Mouse (Mus musculus) left cerebral cortex, postnatal 25 days (tissue): Measurements from ENCODE around the gene Fam181a. TPM values are rescaled to one million over a fixed set of nuclear protein-coding genes. Genes with fewer than 3 reads are reported as not detected.

Experiments
- DNase-seq, 2 experiments: peaks; one replicate each; pipeline ENCODE4 v3.0.0; 2022; ENCODE audit warnings: low spot score in 2 of 2, mixed read lengths in 1 of 2
- intact Hi-C: fragments of 180-260 bp; cut with DNase I; formaldehyde crosslinking; loops from one replicate; pipeline ENCODE4 v1.15.1; 2025
- total RNA-seq, 2 experiments: library from RNA; stranded (reverse); gene quantifications; 2 replicates each; pipeline ENCODE4 v1.2.3; 2021

Gene Fam181a
- total RNA-seq, 2 experiments from 2014 or later: 1.5 to 2.7 TPM

DNA sequence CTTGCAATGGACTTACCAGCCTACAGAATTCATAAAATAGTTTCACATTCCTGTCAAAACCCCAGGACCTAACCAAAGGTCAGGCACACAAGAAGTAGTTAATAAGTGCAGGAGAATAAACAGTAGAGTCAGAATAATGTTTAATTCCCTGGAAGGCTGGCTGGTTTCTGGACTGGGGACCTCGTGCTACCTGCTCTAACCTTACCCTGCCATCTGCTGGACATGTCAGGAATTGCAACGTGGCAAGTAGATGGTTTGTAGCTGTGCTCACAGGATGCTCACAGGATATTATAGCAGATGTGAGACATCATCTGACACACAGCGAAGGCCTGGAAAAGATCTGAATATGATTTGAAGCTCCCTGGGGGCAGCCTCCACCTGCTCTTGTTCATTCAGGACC is 37.7 kb downstream of the Fam181a start:
- intact Hi-C loops: loop anchor here (1.0 kb wide), 1 partner anchor 23 kb away; no protein-coding TSS in a partner anchor

DNA sequence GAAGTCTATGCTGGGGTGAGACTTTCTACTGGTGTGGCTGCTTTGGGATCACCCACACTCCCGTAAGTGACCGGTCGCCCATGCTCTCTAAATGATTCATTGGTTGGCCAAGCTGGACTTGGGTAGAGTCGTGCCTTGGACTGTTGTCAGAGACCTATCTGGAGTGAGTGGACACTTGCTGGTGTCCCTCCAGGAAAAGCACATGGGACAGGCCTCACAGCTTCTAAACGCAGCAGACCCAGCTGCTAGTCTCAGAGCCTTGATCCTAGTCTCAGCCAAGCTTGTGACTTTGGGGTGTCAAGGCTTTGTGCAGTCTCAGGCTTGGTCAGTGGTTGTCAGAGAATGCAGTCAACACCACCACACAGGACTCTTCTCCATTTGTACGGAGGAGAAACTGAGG is 42.0 kb downstream of the Fam181a start:
- no peak for DNase-seq
- intact Hi-C loops: no loop called here

More for the DNA sequence above, 37.7 kb downstream of the Fam181a start:
- peak; percentile 82 to 90 for DNase-seq

- intact Hi-C loops: no loop called here
Measured at GRCm38 (mm10) chr12:103353538-103353937, 42.8 kb downstream of the Fam181a start.

GRCm38 (mm10) chr12:103355746-103356414 is 45.1 kb downstream of the Fam181a start, which contains the start of gene Asb2:
Gene Asb2, minus strand, starts transcription at chr12:103356001.
- intact Hi-C loops: no loop called here

More at GRCm38 (mm10) chr12:103353538-103353937, 42.8 kb downstream of the Fam181a start:
- DNase-seq: peak in 1 of 2 experiments; percentile 61

GRCm38 (mm10) chr12:103356415-103356748 is 45.6 kb downstream of the Fam181a start:
- intact Hi-C loops: no loop called here
- peak in 1 of 2 experiments; percentile 66 for DNase-seq

More at GRCm38 (mm10) chr12:103355746-103356414, 45.1 kb downstream of the Fam181a start, which contains the start of gene Asb2:
- peak in 1 of 2 experiments; percentile 33 for DNase-seq

GRCm38 (mm10) chr12:103358216-103358615 is 47.4 kb downstream of the Fam181a start:
- peak in 1 of 2 experiments; percentile 63 for DNase-seq

DNA sequence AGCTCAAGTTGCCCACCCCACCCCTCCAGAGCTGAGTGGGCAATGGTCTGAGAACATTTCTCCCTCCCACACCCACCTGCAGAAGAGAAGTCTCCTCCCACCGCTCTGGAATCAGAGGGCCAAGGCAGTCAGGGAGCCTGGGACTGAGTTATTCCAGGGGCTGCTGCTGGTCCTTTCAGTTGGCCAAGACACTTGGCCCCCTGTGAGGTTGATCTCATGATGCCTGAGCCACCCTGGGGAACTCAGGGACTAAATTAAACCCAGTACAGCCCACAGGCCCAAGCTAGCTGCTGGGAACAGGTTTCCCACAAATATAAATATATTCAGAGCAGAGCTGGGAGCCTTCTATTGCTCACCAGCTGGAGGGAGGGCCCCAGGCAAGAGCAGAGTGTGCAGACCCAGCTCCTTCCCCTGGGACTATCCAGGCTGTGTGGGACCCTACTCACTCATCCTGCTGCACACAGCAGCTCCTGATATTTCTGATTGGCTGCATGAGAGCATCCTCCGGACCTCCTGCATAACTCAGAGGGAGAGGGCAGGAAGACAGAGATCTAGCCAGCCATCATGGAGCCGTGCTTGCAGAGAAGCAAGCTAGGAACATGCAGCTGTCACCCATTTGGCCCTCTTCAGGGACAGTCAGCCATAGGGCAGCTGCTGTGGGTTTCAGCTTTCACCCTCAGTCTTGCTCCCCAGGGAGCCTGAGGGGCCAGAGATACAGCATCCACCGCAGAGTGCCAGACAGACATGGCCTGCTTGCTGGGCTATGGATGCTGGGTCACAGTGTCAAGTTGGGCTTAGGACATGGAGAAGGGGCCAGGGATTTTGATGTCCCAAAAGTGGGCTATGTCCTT is 48.4 kb downstream of the Fam181a start:
- intact Hi-C loops: no loop called here
- DNase-seq: peak in 1 of 2 experiments; percentile 68

More at GRCm38 (mm10) chr12:103358216-103358615, 47.4 kb downstream of the Fam181a start:
- intact Hi-C loops: no loop called here

GRCm38 (mm10) chr12:103360812-103361211 is 50.0 kb downstream of the Fam181a start:
- DNase-seq: no peak
- intact Hi-C loops: no loop called here

- intact Hi-C loops: no loop called here
- DNase-seq: no peak
Measured at GRCm38 (mm10) chr12:103361539-103362307, 50.9 kb downstream of the Fam181a start.

GRCm38 (mm10) chr12:103362336-103362735 is 51.6 kb downstream of the Fam181a start:
- intact Hi-C loops: no loop called here
- DNase-seq: no peak

Other genes starting within 250 kb of the Fam181a start
- 10 to 100 TPM in 1 of 2 experiments, 1 to 10 TPM in 1; 4.3 to 10.7 TPM for gene Prima1, start 68.8 kb upstream of the Fam181a start, total RNA-seq
- gene Asb2, start 45.0 kb downstream of the Fam181a start, total RNA-seq: 1 to 10 TPM; 2.7 to 3.4 TPM
- 10 to 100 TPM; 32.9 to 42.8 TPM for gene Otub2, start 77.7 kb downstream of the Fam181a start, total RNA-seq
- 1 to 10 TPM; 2.2 to 2.5 TPM for gene 9330161L09Rik, start 96.8 kb downstream of the Fam181a start, total RNA-seq
- 100 to 1,000 TPM; 213 to 218 TPM for gene Ddx24, start 114.9 kb downstream of the Fam181a start, total RNA-seq
- 10 to 100 TPM; 48.9 to 51.2 TPM for gene Ifi27, start 123.2 kb downstream of the Fam181a start, total RNA-seq
- gene Ifi27l2a, start 132.7 kb downstream of the Fam181a start, total RNA-seq: 1 to 10 TPM; 1.4 to 1.5 TPM
- not detected for gene Ifi27l2b, start 146.2 kb downstream of the Fam181a start, total RNA-seq
- gene Ppp4r4, start 221.3 kb downstream of the Fam181a start, total RNA-seq: 10 to 100 TPM; 21.5 to 23.4 TPM